In genomic region chr11:109311885-109312605, GRCm38 (mm10) we compare ENCODE assay signal across 8 mouse cellular contexts. TPM values are rescaled to one million over a fixed set of nuclear protein-coding genes. Genes with fewer than 3 reads are reported as not detected.
DNase-seq lines count a peak whose midpoint lies in the region; ATAC-seq and TF ChIP-seq lines count a peak whose summit lies in the region.

No protein-coding gene starts in this region.

- peak; percentile 54; the same call in 1 of the 2 replicates for ATAC-seq in G1E (ENCODE audit: extremely low read depth, insufficient number of reproducible peaks, low FRiP score, poor library complexity, severe bottlenecking)
- ATAC-seq in hindbrain, embryonic 15.5 days (ENCODE audit: low FRiP score, low read depth) = peak; percentile 95

- H3K27me3 ChIP-seq in G1E (ENCODE audit: insufficient read depth, low read length) = no peaks in the 10 kb centered on the region
- 0 out of 2 replicates have a peak, but pooled peaks cover 9% of the 10 kb centered on the region for H3K27me3 ChIP-seq in hindbrain, embryonic 15.5 days

- no peak for TF ChIP-seq CTCF in G1E (IDR thresholded peaks at IDR 0.05; ENCODE audit: low read depth, low read length)

- H3K4me3 ChIP-seq in G1E (ENCODE audit: low read depth, low read length) = peak overlapping the region; percentile 34; the same call in 1 of the 2 replicates
- H3K4me3 ChIP-seq in hindbrain, embryonic 15.5 days = peak overlapping the region; percentile 70

- H3K27ac ChIP-seq in hindbrain, embryonic 15.5 days (replicated peaks) = peak overlapping the region; percentile 86

- H3K36me3 ChIP-seq in G1E (replicated peaks) = no peaks in the 10 kb centered on the region
- H3K36me3 ChIP-seq in hindbrain, embryonic 15.5 days = no peaks in the 10 kb centered on the region

- H3K4me1 ChIP-seq in G1E (ENCODE audit: insufficient read depth, low read depth, low read length) = no peaks in the 10 kb centered on the region
- peaks cover 5% of the 10 kb centered on the region; the same call in 1 of the 2 replicates for H3K4me1 ChIP-seq in hindbrain, embryonic 15.5 days (replicated peaks)

- no peaks in the 10 kb centered on the region for H3K9me3 ChIP-seq in G1E (replicated peaks)
- no peaks in the 10 kb centered on the region for H3K9me3 ChIP-seq in hindbrain, embryonic 15.5 days

- H3K9ac ChIP-seq in hindbrain, embryonic 15.5 days = peak overlapping the region; percentile 92

- WGBS in hindbrain, embryonic 15.5 days = 13% methylated on average over 20 of the region's 20 CpGs

- DNase-seq in G1E (ENCODE audit: low spot score) = no peak
- DNase-seq in cerebellum, postnatal 14 days = peak; percentile 88 to 90
- peak; percentile 80 to 85 for DNase-seq in frontal cortex, postnatal 36 days (ENCODE audit: low spot score in 2 of 2)
- DNase-seq in layer of hippocampus, postnatal 36 days = peak; percentile 76
- DNase-seq in lung, postnatal 25 days (ENCODE audit: low spot score) = peak; percentile 74
- peak; percentile 61 for DNase-seq in retina, embryonic 14.5 days (ENCODE audit: low spot score)
- DNase-seq in thymus, postnatal 4 days = peak; percentile 81

- peak overlapping the region; percentile 72 for H3K4me2 ChIP-seq in hindbrain, embryonic 15.5 days

RNA-seq across cellular contexts. Expression of gene Rgs9, which starts 14.1 kb away (rescaled TPM):
- total RNA-seq in G1E (2014; fragmentation: Nextera tagmentation) = not detected in 2 replicates
- total RNA-seq in G1E (2017) = 0.06 and 0.22 TPM in 2 replicates
- polyA plus RNA-seq in G1E (2012) = not detected in 2 replicates
- polyA plus RNA-seq in hindbrain, embryonic 15.5 days (2015; fragmentation: Nextera tagmentation; extraction: Ambion mirVana) = 11.8 and 12.4 TPM in 2 replicates
- total RNA-seq in layer of hippocampus, postnatal 36 days (2021) = 10 to 100 TPM; 12.8 to 15.0 TPM

RNA-seq across cellular contexts. Expression of gene Gna13, which starts 50.6 kb away (rescaled TPM):
- total RNA-seq in G1E (2014; fragmentation: Nextera tagmentation) = 93.2 and 98.1 TPM in 2 replicates
- 80.4 and 87.2 TPM in 2 replicates for total RNA-seq in G1E (2017)
- polyA plus RNA-seq in G1E (2012) = 29.6 and 43.3 TPM in 2 replicates
- 19.4 and 19.9 TPM in 2 replicates for polyA plus RNA-seq in hindbrain, embryonic 15.5 days (2015; fragmentation: Nextera tagmentation; extraction: Ambion mirVana)
- total RNA-seq in layer of hippocampus, postnatal 36 days (2021) = 10 to 100 TPM; 53.5 to 54.8 TPM

Comparison
In these comparisons a context has a peak if more than half of its experiments do, and no peak if none do; other contexts are left out.
1. RNA of gene Rgs9, which starts 14.1 kb away (total RNA-seq): 12.8 to 15.0 TPM in layer of hippocampus, postnatal 36 days; 0.06 to 0.22 TPM in G1E; every median in the first group is over 10 times any median in the second.